Mouse (Mus musculus) C2C12 (cell line): Measurements from ENCODE around the gene Spns2. TPM values are rescaled to one million over a fixed set of nuclear protein-coding genes. Genes with fewer than 3 reads are reported as not detected.
A peak's percentile ranks its signal among the peaks of the same experiment; 100 is the strongest.

ENCODE experiments used
- H3K27me3 ChIP-seq: one replicate; pipeline ENCODE4 v1.6.1; 2011; ENCODE audit not compliant: control insufficient read depth, insufficient read depth, insufficient read length
- H3K36me3 ChIP-seq: one replicate; pipeline ENCODE4 v1.6.1; 2011; ENCODE audit not compliant: control insufficient read depth, insufficient read depth
- H3K4me3 ChIP-seq: one replicate; pipeline ENCODE4 v1.5.1; 2011; ENCODE audit warnings: mild to moderate bottlenecking, control low read depth; ENCODE audit not compliant: poor library complexity, insufficient read depth, severe bottlenecking
- H3K79me2 ChIP-seq: one replicate; pipeline ENCODE4 v1.6.1; 2011; ENCODE audit not compliant: control insufficient read depth, insufficient read depth
- H3K79me3 ChIP-seq: one replicate; pipeline ENCODE4 v1.6.1; 2011; ENCODE audit warnings: low read depth, control low read depth
- H3ac ChIP-seq: one replicate; pipeline ENCODE3; 2011; ENCODE audit warnings: low read depth; ENCODE audit not compliant: control insufficient read depth, insufficient read length
- CEBPB ChIP-seq: IDR thresholded peaks from one replicate; pipeline ENCODE4 v1.6.1; 2011; ENCODE audit warnings: low read depth, mild to moderate bottlenecking, control low read depth, moderate library complexity
- CTCF ChIP-seq: IDR thresholded peaks from one replicate; pipeline ENCODE4 v1.5.1; 2011; ENCODE audit not compliant: control insufficient read depth, insufficient read depth, insufficient read length
- FOSL1 ChIP-seq: IDR thresholded peaks from one replicate; pipeline ENCODE4 v1.8.0; 2011; ENCODE audit warnings: mild to moderate bottlenecking, low read length; ENCODE audit not compliant: poor library complexity, insufficient read depth, severe bottlenecking
- MAX ChIP-seq: IDR thresholded peaks from one replicate; pipeline ENCODE4 v1.6.1; 2011; ENCODE audit warnings: mild to moderate bottlenecking, control low read depth
- MYOD1 ChIP-seq: IDR thresholded peaks from one replicate; pipeline ENCODE4 v1.6.1; 2011; ENCODE audit warnings: low read depth; ENCODE audit not compliant: control insufficient read depth, insufficient read length
- MYOG ChIP-seq: IDR thresholded peaks from one replicate; pipeline ENCODE4 v1.6.1; 2011; ENCODE audit not compliant: control insufficient read depth, insufficient read length; ENCODE audit errors: extremely low read depth
- USF1 ChIP-seq: IDR thresholded peaks from one replicate; pipeline ENCODE4 v1.6.1; 2011; ENCODE audit warnings: low read depth, mild to moderate bottlenecking, control low read depth, moderate library complexity
- polyA plus RNA-seq: library from polyadenylated mRNA; unstranded; fragments of >200 nt; fragmentation: generic; extraction: Trizol; gene quantifications from one replicate; pipeline ENCODE4 v1.2.1, GENCODE M21; 2012; ENCODE audit warnings: missing spikeins

The Spns2 gene
- polyA plus RNA-seq, 1 experiment = 0.37 TPM

DNA sequence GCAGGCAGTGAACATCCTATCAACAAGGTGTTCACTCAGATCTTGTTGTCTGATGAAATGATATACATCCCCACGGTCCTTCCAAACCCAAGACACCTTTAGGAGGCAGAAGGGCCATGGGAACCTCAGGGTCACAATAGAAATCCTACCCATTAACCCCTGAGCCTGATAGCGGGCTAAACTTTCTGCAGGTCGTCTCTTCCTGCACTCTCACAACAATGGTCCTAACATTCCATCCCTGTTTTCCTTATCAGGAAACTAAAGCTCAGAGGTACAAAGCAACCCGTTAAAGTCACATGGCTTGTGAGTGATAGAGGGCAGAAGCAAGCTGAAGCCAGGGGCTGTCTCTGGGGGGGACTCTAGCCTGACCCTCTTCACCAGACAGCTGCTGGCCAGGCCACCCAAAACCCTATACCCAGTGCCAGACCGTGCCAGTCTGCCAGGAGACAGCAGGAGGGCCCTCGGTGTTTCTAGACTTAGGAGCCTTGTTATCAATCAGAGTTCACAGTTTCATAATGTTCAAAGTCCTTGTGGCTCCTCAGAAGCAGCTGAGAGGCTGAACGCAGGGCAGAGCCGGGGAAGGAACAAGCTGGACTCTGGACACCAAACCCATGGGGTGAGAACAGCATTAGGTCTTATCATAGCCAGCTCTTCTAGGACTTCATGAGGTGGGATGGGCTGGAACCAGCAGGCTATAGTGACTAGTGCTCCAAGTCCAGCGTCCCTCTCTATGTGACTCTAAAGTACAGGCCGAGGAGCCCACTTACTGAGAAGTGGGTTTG is 14.5 kb upstream of the Spns2 start:
- no peaks in the 10 kb centered on the region for H3K36me3 ChIP-seq
- no peaks in the 10 kb centered on the region for H3K79me2 ChIP-seq
- TF ChIP-seq USF1 = no peak
- no peak for TF ChIP-seq CTCF
- TF ChIP-seq CEBPB = no peak
- no peak for TF ChIP-seq FOSL1
- no peak for TF ChIP-seq MAX
- no peak for TF ChIP-seq MYOD1
- no peak for TF ChIP-seq MYOG
- H3ac ChIP-seq = no peak overlapping the region
- no peak overlapping the region for H3K4me3 ChIP-seq
- H3K79me3 ChIP-seq = no peaks in the 10 kb centered on the region
- H3K27me3 ChIP-seq = no peaks in the 10 kb centered on the region

GRCm38 (mm10) chr11:72503501-72503921 is 13.8 kb upstream of the Spns2 start:
- Histone ChIP-seq H3K27me3 (no peaks in the 10 kb centered on the region), H3ac (no peak overlapping the region), H3K4me3 (no peak overlapping the region), H3K79me3 (no peaks in the 10 kb centered on the region), H3K79me2 (no peaks in the 10 kb centered on the region), H3K36me3 (no peaks in the 10 kb centered on the region)
- TF ChIP-seq USF1 (no peak), MYOD1 (no peak), MAX (no peak), CEBPB (no peak), MYOG (no peak)

DNA sequence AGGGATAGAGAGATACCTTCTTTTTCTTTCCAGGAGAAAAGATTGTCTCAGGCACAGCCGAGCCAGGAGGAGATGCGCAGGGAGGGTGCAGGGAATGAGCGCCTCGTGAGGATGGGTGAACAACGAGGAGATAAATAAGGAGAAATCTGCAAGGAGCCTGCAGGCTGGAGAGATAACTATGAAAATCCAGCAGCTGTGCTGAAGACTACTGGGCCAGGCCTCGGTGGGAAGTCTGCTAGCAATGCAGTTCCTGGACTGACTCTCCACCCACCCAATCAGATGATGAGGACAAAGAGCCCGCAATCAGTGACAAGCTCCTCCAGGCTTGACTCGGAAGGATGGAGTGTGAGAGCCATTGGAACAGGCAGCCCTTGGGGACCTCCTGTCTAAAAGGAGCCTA is 12.5 kb upstream of the Spns2 start:
- no peaks in the 10 kb centered on the region for H3K79me3 ChIP-seq
- no peaks in the 10 kb centered on the region for H3K79me2 ChIP-seq
- H3K4me3 ChIP-seq = no peak overlapping the region
- no peak overlapping the region for H3ac ChIP-seq
- TF ChIP-seq MAX (no peak), MYOG (no peak), CTCF (no peak), CEBPB (no peak), USF1 (no peak), MYOD1 (no peak), FOSL1 (no peak)
- peaks cover 4% of the 10 kb centered on the region for H3K27me3 ChIP-seq
- no peaks in the 10 kb centered on the region for H3K36me3 ChIP-seq

- TF ChIP-seq CEBPB (no peak), CTCF (no peak), MAX (peak; percentile 30), USF1 (no peak), FOSL1 (peak; percentile 72), MYOD1 (no peak), MYOG (no peak)
- Histone ChIP-seq H3K79me2 (no peaks in the 10 kb centered on the region), H3K36me3 (no peaks in the 10 kb centered on the region), H3ac (no peak overlapping the region), H3K27me3 (peaks cover 5% of the 10 kb centered on the region), H3K79me3 (no peaks in the 10 kb centered on the region), H3K4me3 (no peak overlapping the region)
These were observed 11.8 kb upstream of the Spns2 start for GRCm38 (mm10) chr11:72501426-72502002.

GRCm38 (mm10) chr11:72500139-72500538 is 10.4 kb upstream of the Spns2 start:
- H3K79me3 ChIP-seq = no peaks in the 10 kb centered on the region
- no peak for TF ChIP-seq CTCF
- no peak for TF ChIP-seq MAX
- no peak for TF ChIP-seq USF1
- TF ChIP-seq CEBPB = no peak
- no peak for TF ChIP-seq MYOD1
- no peak for TF ChIP-seq FOSL1
- TF ChIP-seq MYOG = no peak
- H3K79me2 ChIP-seq = no peaks in the 10 kb centered on the region
- peak overlapping the region; percentile 6 for H3ac ChIP-seq
- H3K36me3 ChIP-seq = no peaks in the 10 kb centered on the region
- no peak overlapping the region for H3K4me3 ChIP-seq
- H3K27me3 ChIP-seq = peaks cover 5% of the 10 kb centered on the region

DNA sequence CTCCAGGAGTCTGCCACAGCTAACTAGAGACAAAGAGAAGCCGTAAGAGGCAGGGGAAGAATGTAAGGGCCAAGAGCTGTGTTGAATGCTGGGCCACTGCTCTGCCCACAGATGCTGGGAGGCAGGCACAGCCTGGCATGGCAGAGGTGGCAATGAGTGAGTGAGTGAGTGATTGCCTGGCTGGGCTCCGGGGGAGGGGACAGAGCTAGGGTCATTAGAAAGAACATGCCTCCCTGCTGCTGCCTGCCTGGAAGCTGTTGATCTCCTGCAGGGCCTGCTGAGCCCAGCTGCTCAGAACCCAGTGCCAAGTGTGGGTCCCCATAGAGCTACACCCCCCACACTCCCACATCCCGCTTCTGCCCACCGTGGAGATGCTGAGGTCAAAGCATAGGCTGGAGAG is 7.7 kb upstream of the Spns2 start:
- Histone ChIP-seq H3K27me3 (peaks cover 5% of the 10 kb centered on the region), H3ac (no peak overlapping the region), H3K79me3 (no peaks in the 10 kb centered on the region), H3K79me2 (no peaks in the 10 kb centered on the region), H3K4me3 (no peak overlapping the region), H3K36me3 (no peaks in the 10 kb centered on the region)
- TF ChIP-seq MYOD1 (no peak), CEBPB (no peak)
